Mouse (Mus musculus): ENCODE results near the gene 1110002E22Rik.

The 1110002E22Rik gene

GRCm38 (mm10) chr3:138064732-138065645 lies at the start of gene 1110002E22Rik:
1110002E22Rik (plus strand) TSS chr3:138065052.
- DNase-seq (ENCODE audit: low spot score in 2 of 2) = no peak

GRCm38 (mm10) chr3:138016810-138017209 lies 48.0 kb upstream of the 1110002E22Rik start:
- DNase-seq (ENCODE audit: low spot score in 2 of 2) = no peak

- DNase-seq (ENCODE audit: low spot score in 2 of 2) = no peak
These were observed 42.8 kb upstream of the 1110002E22Rik start for GRCm38 (mm10) chr3:138022003-138022402.

- DNase-seq (ENCODE audit: low spot score in 2 of 2) = no peak
These were observed 42.2 kb upstream of the 1110002E22Rik start for GRCm38 (mm10) chr3:138022651-138023050.

- no peak for DNase-seq (ENCODE audit: low spot score in 2 of 2)
These were observed 38.6 kb upstream of the 1110002E22Rik start for GRCm38 (mm10) chr3:138026286-138026685.

GRCm38 (mm10) chr3:138027575-138028362 lies 37.1 kb upstream of the 1110002E22Rik start:
- no peak for DNase-seq (ENCODE audit: low spot score in 2 of 2)

GRCm38 (mm10) chr3:138029351-138029750 lies 35.5 kb upstream of the 1110002E22Rik start:
- DNase-seq (ENCODE audit: low spot score in 2 of 2) = no peak

- DNase-seq (ENCODE audit: low spot score in 2 of 2) = no peak
These were observed 34.3 kb upstream of the 1110002E22Rik start for GRCm38 (mm10) chr3:138030563-138030962.

- no peak for DNase-seq (ENCODE audit: low spot score in 2 of 2)
These were observed 30.9 kb upstream of the 1110002E22Rik start for GRCm38 (mm10) chr3:138033986-138034385.

- DNase-seq (ENCODE audit: low spot score in 2 of 2) = no peak
These were observed 23.9 kb upstream of the 1110002E22Rik start for GRCm38 (mm10) chr3:138040938-138041337.

- DNase-seq (ENCODE audit: low spot score in 2 of 2) = no peak
These were observed 23.1 kb upstream of the 1110002E22Rik start for GRCm38 (mm10) chr3:138041591-138042301.

- no peak for DNase-seq (ENCODE audit: low spot score in 2 of 2)
These were observed 21.5 kb upstream of the 1110002E22Rik start for GRCm38 (mm10) chr3:138043316-138043715.

GRCm38 (mm10) chr3:138049555-138049954 lies 15.3 kb upstream of the 1110002E22Rik start:
- DNase-seq (ENCODE audit: low spot score in 2 of 2) = no peak

GRCm38 (mm10) chr3:138050772-138051171 lies 14.1 kb upstream of the 1110002E22Rik start:
- no peak for DNase-seq (ENCODE audit: low spot score in 2 of 2)

GRCm38 (mm10) chr3:138051431-138051830 lies 13.4 kb upstream of the 1110002E22Rik start:
- DNase-seq (ENCODE audit: low spot score in 2 of 2) = no peak

GRCm38 (mm10) chr3:138053969-138054368 lies 10.9 kb upstream of the 1110002E22Rik start:
- DNase-seq (ENCODE audit: low spot score in 2 of 2) = no peak

GRCm38 (mm10) chr3:138056976-138057375 lies 7.9 kb upstream of the 1110002E22Rik start:
- DNase-seq (ENCODE audit: low spot score in 2 of 2) = no peak

- no peak for DNase-seq (ENCODE audit: low spot score in 2 of 2)
These were observed 6.6 kb upstream of the 1110002E22Rik start for GRCm38 (mm10) chr3:138058226-138058625.

- no peak for DNase-seq (ENCODE audit: low spot score in 2 of 2)
These were observed 4.4 kb upstream of the 1110002E22Rik start for GRCm38 (mm10) chr3:138060429-138060828.

- DNase-seq (ENCODE audit: low spot score in 2 of 2) = no peak
These were observed 3.5 kb upstream of the 1110002E22Rik start for GRCm38 (mm10) chr3:138061205-138061911.

- DNase-seq (ENCODE audit: low spot score in 2 of 2) = no peak
These were observed 2.2 kb upstream of the 1110002E22Rik start for GRCm38 (mm10) chr3:138062673-138063072.

All from urinary bladder, postnatal 4 days (tissue).